Mouse (Mus musculus) stomach, postnatal 0 days (tissue): Measurements from ENCODE around the gene Pdzk1ip1.

Experiments used
- CTCF ChIP-seq: IDR thresholded peaks from 2 replicates; pipeline ENCODE4 v1.5.1; 2016; ENCODE audit warnings: antibody characterized with exemption, low read depth, mild to moderate bottlenecking, moderate library complexity
- EP300 ChIP-seq: optimal IDR thresholded peaks from 2 replicates; pipeline ENCODE3; 2016; ENCODE audit warnings: antibody characterized with exemption

DNA sequence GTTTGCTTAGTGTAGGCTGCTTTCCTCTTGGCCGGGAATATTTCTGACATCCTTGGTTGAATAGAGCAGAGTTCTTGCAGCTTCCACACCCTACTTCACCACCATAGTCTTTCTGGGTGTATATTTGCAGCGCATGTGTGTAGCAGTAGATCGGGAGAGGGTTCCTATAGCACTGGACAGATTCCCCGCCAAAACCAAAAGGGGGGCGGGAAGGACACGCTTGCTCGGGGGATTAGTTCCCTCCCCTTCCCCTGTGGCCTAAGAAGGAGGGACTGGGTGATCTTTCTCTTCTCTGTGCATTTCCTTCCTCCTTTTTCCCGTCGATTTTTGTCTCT, 26.0 kb upstream of the Pdzk1ip1 start:
- no peak for TF ChIP-seq CTCF
- TF ChIP-seq EP300 = no peak
